Mouse (Mus musculus) midbrain, embryonic 11.5 days (tissue): ENCODE measurements at regions not wholly inside any gene's neighbourhood (a gene's known extent, or its start where the extent isn't known, plus 50 kb on each side); places are given as distances from the start of the nearest gene placed in this dataset.

Experiments used
- ATAC-seq: fragments of 200-750 bp; cut with Nextera tagmentation; 2 replicates; pipeline ENCODE4 v1.8.0; 2017; ENCODE audit warnings: moderate TSS enrichment, moderate library complexity; ENCODE audit not compliant: low FRiP score
- DNase-seq: peaks from one replicate; pipeline ENCODE4 v3.0.0; 2015; ENCODE audit warnings: low spot score; ENCODE audit errors: missing footprints
- H3K27ac ChIP-seq: fragments of 300-500 bp; sonication (generic); 2 replicates; pipeline ENCODE4 v1.5.1; 2014; ENCODE audit warnings: low read depth, low read length
- H3K27me3 ChIP-seq: fragments of 300-500 bp; sonication (generic); 2 replicates; pipeline ENCODE4 v1.6.1; 2014; ENCODE audit warnings: mild to moderate bottlenecking, low read length, moderate library complexity, mixed read lengths; ENCODE audit not compliant: control insufficient read depth, insufficient read depth
- H3K36me3 ChIP-seq: fragments of 300-500 bp; sonication (generic); 2 replicates; pipeline ENCODE4 v1.6.1; 2014; ENCODE audit warnings: mild to moderate bottlenecking, low read length, moderate library complexity, mixed read lengths; ENCODE audit not compliant: control insufficient read depth, insufficient read depth
- H3K4me1 ChIP-seq: fragments of 300-500 bp; sonication (generic); 2 replicates; pipeline ENCODE4 v1.6.1; 2014; ENCODE audit warnings: low read length; ENCODE audit not compliant: control insufficient read depth, insufficient read depth
- H3K4me2 ChIP-seq: fragments of 300-500 bp; sonication (generic); 2 replicates; pipeline ENCODE4 v1.6.1; 2014; ENCODE audit warnings: mild to moderate bottlenecking, moderate library complexity
- H3K4me3 ChIP-seq: fragments of 300-500 bp; sonication (generic); 2 replicates; pipeline ENCODE4 v1.5.1; 2014; ENCODE audit warnings: low read depth, low read length
- H3K9ac ChIP-seq: fragments of 300-500 bp; sonication (generic); 2 replicates; pipeline ENCODE4 v1.6.1; 2014; ENCODE audit warnings: low read length
- H3K9me3 ChIP-seq: fragments of 300-500 bp; sonication (generic); 2 replicates; pipeline ENCODE4 v1.6.1; 2016; ENCODE audit warnings: low read length; ENCODE audit not compliant: control insufficient read depth
- WGBS: fragments of 180-500 bp; shearing (Covaris S2); extraction: QIAGEN DNeasy Blood & Tissue Kit; methylation state at CpG from one replicate; pipeline ENCODE4 v1.1.7; 2014; 5-methylcytosine and 5-hydroxymethylcytosine counted together

GRCm38 (mm10) chr8:23360850-23361274, 949.7 kb downstream of the Mrps31 start:
- DNase-seq (peak; percentile 96), ATAC-seq (peak; percentile 93)
- H3K9me3 ChIP-seq = peaks cover 5% of the 10 kb centered on the region; the same call in 1 of the 2 replicates
- 5% methylated on average over 9 of the region's 9 CpGs for WGBS
- no peak overlapping the region for H3K4me3 ChIP-seq
- H3K27ac ChIP-seq = peak overlapping the region; percentile 71
- H3K9ac ChIP-seq = peak overlapping the region; percentile 57
- H3K36me3 ChIP-seq = no peaks in the 10 kb centered on the region
- H3K4me1 ChIP-seq = peaks cover 8% of the 10 kb centered on the region; the same call in 1 of the 2 replicates
- peak overlapping the region; percentile 16 for H3K4me2 ChIP-seq
- no peaks in the 10 kb centered on the region for H3K27me3 ChIP-seq
